Mouse (Mus musculus): ENCODE measurements at regions not wholly inside any gene's neighbourhood (a gene's known extent, or its start where the extent isn't known, plus 50 kb on each side); places are given as distances from the start of the nearest gene placed in this dataset.

GRCm38 (mm10) chr3:54589976-54590375, 102.6 kb upstream of the Supt20 start:
- in situ Hi-C loops (cut with MboI; ENCODE audit: low pct_ligation_motif_present, low pct_unique_long_range_greater_than_20kb, low sequenced_read_pairs) (no loop called here), dilution Hi-C loops (cut with MboI; ENCODE audit: extremely low pct_ligation_motif_present, extremely low pct_unique_long_range_greater_than_20kb, low sequenced_read_pairs) (no loop called here)
- TF ChIP-seq MEF2A (IDR thresholded peaks at IDR 0.05; ENCODE audit: borderline replicate concordance, low read depth, low read length): peak; percentile 55; the same call in 1 of the 2 replicates
- no peak for TF ChIP-seq USF2 (conservative IDR thresholded peaks at IDR 0.05; ENCODE audit: low read depth, low read length)
- TF ChIP-seq RAD21 (IDR thresholded peaks at IDR 0.05; ENCODE audit: low read depth, low read length): no peak
- TF ChIP-seq NRF1 (IDR thresholded peaks at IDR 0.05; ENCODE audit: low read depth, low read length): no peak
- no peak for TF ChIP-seq CHD2 (IDR thresholded peaks at IDR 0.05; ENCODE audit: low read length)
- TF ChIP-seq JUN (IDR thresholded peaks at IDR 0.05; ENCODE audit: insufficient read depth, low read depth, low read length): no peak
- TF ChIP-seq BHLHE40 (IDR thresholded peaks at IDR 0.05; ENCODE audit: low read depth, low read length): no peak; the same call in 1 of the 2 replicates
- no peak for TF ChIP-seq MYC (IDR thresholded peaks at IDR 0.05; ENCODE audit: low read depth, low read length)
- TF ChIP-seq CHD1 (IDR thresholded peaks at IDR 0.05; ENCODE audit: low read depth, low read length): no peak
- peak; percentile 80; the same call in 1 of the 2 replicates for TF ChIP-seq E2F4 (IDR thresholded peaks at IDR 0.05; ENCODE audit: insufficient replicate concordance, low read depth, low read length)
- TF ChIP-seq NELFE (IDR thresholded peaks at IDR 0.05; ENCODE audit: low read depth, low read length): no peak
- no peak for TF ChIP-seq JUND (conservative IDR thresholded peaks at IDR 0.05; ENCODE audit: low read depth, low read length)
- no peak; the same call in 1 of the 2 replicates for TF ChIP-seq ETS1 (conservative IDR thresholded peaks at IDR 0.05; ENCODE audit: low read depth, low read length)
- no peak for TF ChIP-seq USF1 (IDR thresholded peaks at IDR 0.05; ENCODE audit: low read depth, low read length)
- peak; percentile 51; the same call in 1 of the 2 replicates for TF ChIP-seq HCFC1 (IDR thresholded peaks at IDR 0.05; ENCODE audit: low read depth, low read length)
- peak; percentile 70 for TF ChIP-seq TCF12 (IDR thresholded peaks at IDR 0.05; ENCODE audit: low read depth, low read length)
- peak; percentile 28; the same call in 1 of the 2 replicates for TF ChIP-seq MAX (IDR thresholded peaks at IDR 0.05; ENCODE audit: low read length)
- TF ChIP-seq IRF4 (IDR thresholded peaks at IDR 0.05; ENCODE audit: low read depth, low read length): peak; percentile 52; the same call in 1 of the 2 replicates
- no peak for TF ChIP-seq ZMIZ1 (IDR thresholded peaks at IDR 0.05; ENCODE audit: low read depth, low read length)
- TF ChIP-seq POLR2AphosphoS2 (IDR thresholded peaks at IDR 0.05; ENCODE audit: low read depth, low read length): no peak
- TF ChIP-seq ZKSCAN1 (IDR thresholded peaks at IDR 0.05; ENCODE audit: borderline replicate concordance, low read depth, low read length): no peak
- TF ChIP-seq POLR2A (IDR thresholded peaks at IDR 0.05; ENCODE audit: low read depth, low read length): peak; percentile 65
- TF ChIP-seq PAX5 (IDR thresholded peaks at IDR 0.05; ENCODE audit: low read length): no peak
- TF ChIP-seq MXI1 (IDR thresholded peaks at IDR 0.05; ENCODE audit: low read depth, low read length): no peak
- peak; percentile 88 for TF ChIP-seq ELF1 (IDR thresholded peaks at IDR 0.05; ENCODE audit: low read depth, low read length)
- no peak for TF ChIP-seq KAT2A (IDR thresholded peaks at IDR 0.05; ENCODE audit: insufficient replicate concordance, low read length)
- TF ChIP-seq EP300 (IDR thresholded peaks at IDR 0.05; ENCODE audit: low read length): peak; percentile 64
- TF ChIP-seq UBTF (IDR thresholded peaks at IDR 0.05; ENCODE audit: low read depth, low read length): no peak
- no peak for TF ChIP-seq ZC3H11A (IDR thresholded peaks at IDR 0.05; ENCODE audit: low read depth, low read length)
- TF ChIP-seq GABPA (IDR thresholded peaks at IDR 0.05; ENCODE audit: insufficient replicate concordance, low read depth, low read length): no peak
- TF ChIP-seq CTCF (conservative IDR thresholded peaks at IDR 0.05 in 1 of 2, IDR thresholded peaks at IDR 0.05 in 1 of 2; ENCODE audit: low read depth in 2 of 2, low read length in 2 of 2): no peak
- no peak for TF ChIP-seq SMC3 (IDR thresholded peaks at IDR 0.05; ENCODE audit: low read depth, low read length)
- TF ChIP-seq MAFK (IDR thresholded peaks at IDR 0.05; ENCODE audit: insufficient replicate concordance, low read length): no peak
- TF ChIP-seq RCOR1 (conservative IDR thresholded peaks at IDR 0.05; ENCODE audit: low read depth, low read length): no peak
- TF ChIP-seq ZNF384 (IDR thresholded peaks at IDR 0.05; ENCODE audit: low read depth, low read length): no peak; the same call in 1 of the 2 replicates
- TF ChIP-seq TBP (conservative IDR thresholded peaks at IDR 0.05; ENCODE audit: low read depth, low read length): no peak
- peak; percentile 21; the same call in 1 of the 2 replicates for TF ChIP-seq SIN3A (IDR thresholded peaks at IDR 0.05; ENCODE audit: low read length)
- TF ChIP-seq MAZ (IDR thresholded peaks at IDR 0.05; ENCODE audit: low read depth, low read length): no peak
- Histone ChIP-seq H3K9me3 (replicated peaks; ENCODE audit: low read length) (peaks cover 4% of the 10 kb centered on the region), H3K36me3 (replicated peaks in 1 of 2; ENCODE audit: control insufficient read depth in 1 of 2, insufficient read depth in 1 of 2, low read length in 1 of 2) (no peaks in the 10 kb centered on the region), H3K9ac (ENCODE audit: insufficient read depth, low read depth) (no peak overlapping the region), H3K27me3 (replicated peaks) (no peaks in the 10 kb centered on the region), H3K4me3 (replicated peaks in 1 of 3; ENCODE audit: low read depth in 2 of 3, low read length in 2 of 3, poor library complexity in 1 of 3) (no peak overlapping the region), H3K4me2 (ENCODE audit: insufficient read depth, low read depth, poor library complexity, severe bottlenecking) (0 out of 2 replicates have a peak overlapping the region, but pooled peaks have one; percentile 16), H3K79me2 (replicated peaks; ENCODE audit: control insufficient read depth, extremely low read depth, insufficient read depth, poor library complexity, severe bottlenecking) (no peaks in the 10 kb centered on the region), H3K4me1 (ENCODE audit: control insufficient read depth in 1 of 2, insufficient read depth in 2 of 2) (peaks cover 11 to 54% of the 10 kb centered on the region in 2 experiments), H3K27ac (ENCODE audit: insufficient read depth, low read depth) (peak overlapping the region; percentile 30)
- peak; percentile 73 for DNase-seq (ENCODE audit: extremely low read depth)

Measured in CH12.LX (cell line).